Mouse (Mus musculus): Measurements from ENCODE around the gene Arhgef25. TPM values are rescaled to one million over a fixed set of nuclear protein-coding genes. Genes with fewer than 3 reads are reported as not detected.
"Not testable (repeated sequence)": the region's sequence is repeated elsewhere in the genome, so short reads cannot be mapped to it uniquely, and the experiment has no call there.

The Arhgef25 gene
- polyA plus RNA-seq, 1 experiment from 2014 or later = 19.6 TPM

DNA sequence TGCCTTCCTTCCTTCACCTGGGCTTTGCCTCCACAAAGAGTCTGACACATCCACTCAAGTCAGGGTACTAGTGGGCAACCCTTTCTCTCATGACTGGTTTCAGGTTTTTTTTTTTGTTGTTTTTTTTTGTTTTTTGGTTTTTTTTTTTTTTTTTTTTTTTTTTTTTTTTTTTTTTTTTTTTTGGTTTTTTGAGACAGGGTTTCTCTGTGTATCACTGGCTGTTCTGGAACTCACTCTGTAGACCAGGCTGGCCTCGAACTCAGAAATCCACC is 2.1 kb upstream of the Arhgef25 start:
- H3K4me2 ChIP-seq (ENCODE audit: low read length); DNase-seq; H3K27me3 ChIP-seq (ENCODE audit: control insufficient read depth, insufficient read depth, low read length); H3K9ac ChIP-seq (replicated peaks; ENCODE audit: low read length); H3K9me3 ChIP-seq (ENCODE audit: control insufficient read depth, low read length); ATAC-seq (ENCODE audit: low FRiP score, low TSS enrichment); H3K4me3 ChIP-seq (replicated peaks; ENCODE audit: low read depth, low read length); H3K27ac ChIP-seq (replicated peaks; ENCODE audit: low read depth, low read length): not testable (repeated sequence)
- Histone ChIP-seq H3K4me1 (ENCODE audit: control insufficient read depth, insufficient read depth, low read length) (peaks cover 45% of the 10 kb centered on the region), H3K36me3 (ENCODE audit: control insufficient read depth, insufficient read depth, low read length) (peaks cover 29% of the 10 kb centered on the region)
- 90% methylated on average over 1 of the region's 1 CpGs for WGBS

DNA sequence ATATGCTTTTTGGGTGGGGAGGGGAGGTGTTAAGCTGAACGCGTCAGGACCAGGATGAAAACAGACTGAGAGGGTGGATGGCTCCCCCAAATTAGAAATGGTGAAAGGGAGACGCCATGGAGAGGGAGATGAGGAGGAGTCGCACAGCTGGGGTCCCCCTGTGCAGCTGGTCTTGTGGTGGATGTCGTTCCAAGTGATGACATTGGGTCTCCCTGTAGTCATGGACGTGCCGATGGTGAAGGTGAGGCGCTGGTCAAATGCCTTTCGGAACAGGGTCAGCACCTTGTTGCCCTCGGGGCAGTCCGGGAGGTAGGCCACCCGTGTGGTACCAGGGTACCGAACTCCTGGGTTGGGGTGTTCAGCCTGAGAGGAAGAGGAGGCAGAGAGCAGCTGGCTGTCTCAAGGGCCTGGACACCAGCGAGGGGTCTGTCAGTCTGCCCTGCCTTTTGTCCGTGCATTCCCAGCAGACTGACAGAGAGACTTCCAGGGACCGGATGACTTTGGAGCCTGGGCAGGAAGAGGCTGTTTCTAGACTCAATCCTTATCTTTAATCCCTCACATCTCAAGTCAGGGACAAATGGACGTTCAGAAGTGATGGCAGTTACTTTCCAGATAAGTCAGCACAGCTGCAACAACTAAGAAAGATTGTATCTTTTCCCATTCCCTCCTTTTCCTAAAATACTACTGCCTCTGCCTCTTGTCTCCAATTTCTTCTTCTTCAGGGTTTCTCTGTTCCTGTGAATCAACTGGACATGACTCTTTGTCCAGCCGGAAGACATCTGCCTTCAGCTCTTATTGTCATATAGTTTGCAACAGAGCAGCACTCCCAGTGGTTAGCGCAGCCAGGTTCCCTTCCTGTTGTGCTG is 1.5 kb upstream of the Arhgef25 start:
- Histone ChIP-seq H3K4me3 (replicated peaks; ENCODE audit: low read depth, low read length) (no peak overlapping the region), H3K27me3 (ENCODE audit: control insufficient read depth, insufficient read depth, low read length) (no peaks in the 10 kb centered on the region), H3K9me3 (ENCODE audit: control insufficient read depth, low read length) (no peaks in the 10 kb centered on the region), H3K4me2 (ENCODE audit: low read length) (no peak overlapping the region), H3K27ac (replicated peaks; ENCODE audit: low read depth, low read length) (no peak overlapping the region), H3K4me1 (ENCODE audit: control insufficient read depth, insufficient read depth, low read length) (peaks cover 41% of the 10 kb centered on the region), H3K36me3 (ENCODE audit: control insufficient read depth, insufficient read depth, low read length) (peaks cover 29% of the 10 kb centered on the region), H3K9ac (replicated peaks; ENCODE audit: low read length) (no peak overlapping the region)
- no peak for DNase-seq
- WGBS = 75% methylated on average over 19 of the region's 19 CpGs
- ATAC-seq (ENCODE audit: low FRiP score, low TSS enrichment) = no peak

GRCm38 (mm10) chr10:127190398-127191190 is 711 bp upstream of the Arhgef25 start:
- no peak for DNase-seq
- peaks cover 29% of the 10 kb centered on the region for H3K36me3 ChIP-seq (ENCODE audit: control insufficient read depth, insufficient read depth, low read length)
- peak overlapping the region; percentile 98 for H3K4me2 ChIP-seq (ENCODE audit: low read length)
- 0 out of 2 replicates have a peak overlapping the region, but pooled peaks have one; percentile 26 for H3K27ac ChIP-seq (replicated peaks; ENCODE audit: low read depth, low read length)
- peaks cover 34% of the 10 kb centered on the region for H3K4me1 ChIP-seq (ENCODE audit: control insufficient read depth, insufficient read depth, low read length)
- no peak overlapping the region for H3K4me3 ChIP-seq (replicated peaks; ENCODE audit: low read depth, low read length)
- H3K9ac ChIP-seq (replicated peaks; ENCODE audit: low read length) = no peak overlapping the region
- ATAC-seq (ENCODE audit: low FRiP score, low TSS enrichment) = no peak
- H3K27me3 ChIP-seq (ENCODE audit: control insufficient read depth, insufficient read depth, low read length) = no peaks in the 10 kb centered on the region
- WGBS = 36% methylated on average over 14 of the region's 14 CpGs
- H3K9me3 ChIP-seq (ENCODE audit: control insufficient read depth, low read length) = no peaks in the 10 kb centered on the region

DNA sequence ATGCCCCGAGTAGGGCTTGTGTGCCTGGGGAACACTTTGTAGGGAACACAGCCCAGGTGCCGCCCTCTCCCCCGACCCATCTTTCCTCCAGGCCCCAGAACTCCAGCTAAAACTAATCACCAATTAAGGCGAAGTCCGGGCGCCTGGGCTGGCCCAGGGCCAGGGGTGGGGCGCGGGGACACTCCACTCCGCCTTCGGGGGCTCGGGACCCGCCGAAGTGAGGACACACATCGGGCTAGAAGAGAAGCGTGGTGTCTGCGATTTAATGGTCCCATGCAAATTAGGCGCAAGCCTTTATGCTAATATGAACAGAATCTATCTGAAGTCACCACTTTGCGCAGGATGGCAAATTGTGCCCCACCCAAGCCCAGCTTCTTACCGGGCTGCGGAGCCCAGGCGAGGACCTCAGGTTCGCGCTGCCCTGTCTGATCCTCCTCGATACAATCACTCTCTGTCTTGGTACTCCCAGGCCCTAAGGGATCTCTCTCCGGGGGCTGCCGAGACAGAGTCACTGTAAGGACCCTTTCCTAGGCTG is 700 bp downstream of the Arhgef25 start:
- ATAC-seq (ENCODE audit: low FRiP score, low TSS enrichment) (peak; percentile 5; the same call in 1 of the 2 replicates), DNase-seq (peak; percentile 58)
- peak overlapping the region; percentile 85 for H3K9ac ChIP-seq (replicated peaks; ENCODE audit: low read length)
- no peaks in the 10 kb centered on the region for H3K9me3 ChIP-seq (ENCODE audit: control insufficient read depth, low read length)
- H3K27ac ChIP-seq (replicated peaks; ENCODE audit: low read depth, low read length) = peak overlapping the region; percentile 74
- peaks cover 29% of the 10 kb centered on the region for H3K36me3 ChIP-seq (ENCODE audit: control insufficient read depth, insufficient read depth, low read length)
- peak overlapping the region; percentile 65 for H3K4me3 ChIP-seq (replicated peaks; ENCODE audit: low read depth, low read length)
- H3K4me1 ChIP-seq (ENCODE audit: control insufficient read depth, insufficient read depth, low read length) = peaks cover 25% of the 10 kb centered on the region
- peak overlapping the region; percentile 98 for H3K4me2 ChIP-seq (ENCODE audit: low read length)
- under 1% methylated on average over 26 of the region's 26 CpGs for WGBS
- H3K27me3 ChIP-seq (ENCODE audit: control insufficient read depth, insufficient read depth, low read length) = no peaks in the 10 kb centered on the region

DNA sequence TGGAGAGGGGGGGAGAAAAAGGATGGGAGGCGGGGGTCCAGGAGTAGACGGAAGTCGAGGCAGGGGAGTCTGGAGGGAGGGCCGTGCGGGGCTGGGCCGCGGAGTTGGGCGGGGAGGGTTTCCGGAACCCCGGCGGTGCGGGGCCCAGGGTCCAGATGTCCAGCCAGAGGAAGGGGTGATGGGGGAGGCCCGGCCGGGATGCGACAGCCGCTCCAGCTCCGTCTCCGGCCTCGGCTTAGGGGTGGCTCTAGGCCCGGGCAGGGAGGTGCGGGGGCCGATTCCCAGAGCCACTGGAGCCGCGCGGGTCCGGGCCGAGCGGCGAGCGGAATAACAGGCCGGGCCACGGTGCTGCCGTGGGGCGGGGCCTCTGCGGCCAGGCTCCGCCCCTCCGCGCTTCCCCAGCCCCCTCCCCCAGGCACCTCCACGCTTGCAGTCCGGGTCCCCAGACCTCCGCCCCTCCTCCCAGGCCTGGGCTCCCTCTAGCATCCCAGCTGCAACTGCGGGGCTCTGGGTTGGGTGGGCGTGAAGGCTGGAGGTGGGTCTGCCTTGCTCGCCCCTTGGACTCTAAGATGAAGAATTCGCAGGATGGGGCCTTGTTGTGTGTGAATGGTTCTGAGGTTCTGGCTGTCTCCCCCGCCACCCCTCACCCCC is 1.3 kb downstream of the Arhgef25 start:
- Histone ChIP-seq H3K9ac (replicated peaks; ENCODE audit: low read length) (peak overlapping the region; percentile 85), H3K27me3 (ENCODE audit: control insufficient read depth, insufficient read depth, low read length) (no peaks in the 10 kb centered on the region), H3K4me1 (ENCODE audit: control insufficient read depth, insufficient read depth, low read length) (peaks cover 28% of the 10 kb centered on the region), H3K4me2 (ENCODE audit: low read length) (peak overlapping the region; percentile 98), H3K36me3 (ENCODE audit: control insufficient read depth, insufficient read depth, low read length) (peaks cover 29% of the 10 kb centered on the region), H3K4me3 (replicated peaks; ENCODE audit: low read depth, low read length) (peak overlapping the region; percentile 65), H3K27ac (replicated peaks; ENCODE audit: low read depth, low read length) (peak overlapping the region; percentile 74), H3K9me3 (ENCODE audit: control insufficient read depth, low read length) (no peaks in the 10 kb centered on the region)
- DNase-seq (peak; percentile 86), ATAC-seq (ENCODE audit: low FRiP score, low TSS enrichment) (peak; percentile 87)
- WGBS = 0% methylated on average over 25 of the region's 46 CpGs

DNA sequence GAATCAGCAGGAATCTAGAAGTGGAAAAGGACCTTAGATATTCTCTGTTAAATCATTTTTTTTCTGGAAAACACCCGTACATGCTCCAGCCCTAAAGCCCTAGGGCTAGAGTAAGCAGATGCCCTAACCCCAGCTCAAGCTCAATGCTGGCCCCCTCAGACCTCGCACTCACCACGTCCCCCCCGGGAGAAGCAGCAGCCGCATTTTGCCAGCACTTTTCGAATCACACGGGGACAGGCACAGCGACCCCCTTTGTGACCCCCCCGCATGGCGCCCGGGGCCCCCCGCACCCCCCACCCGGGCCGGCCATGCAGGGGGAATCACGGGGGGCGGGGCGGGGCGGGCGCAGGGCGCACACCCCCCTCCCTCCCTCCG is 1.8 kb downstream of the Arhgef25 start:
- H3K36me3 ChIP-seq (ENCODE audit: control insufficient read depth, insufficient read depth, low read length) = peaks cover 24% of the 10 kb centered on the region
- H3K4me2 ChIP-seq (ENCODE audit: low read length) = peak overlapping the region; percentile 98
- no peaks in the 10 kb centered on the region for H3K9me3 ChIP-seq (ENCODE audit: control insufficient read depth, low read length)
- peaks cover 30% of the 10 kb centered on the region for H3K4me1 ChIP-seq (ENCODE audit: control insufficient read depth, insufficient read depth, low read length)
- 1% methylated on average over 21 of the region's 21 CpGs for WGBS
- peak overlapping the region; percentile 74 for H3K27ac ChIP-seq (replicated peaks; ENCODE audit: low read depth, low read length)
- DNase-seq (peak; percentile 41), ATAC-seq (ENCODE audit: low FRiP score, low TSS enrichment) (peak; percentile 3; the same call in 1 of the 2 replicates)
- H3K27me3 ChIP-seq (ENCODE audit: control insufficient read depth, insufficient read depth, low read length) = no peaks in the 10 kb centered on the region
- H3K9ac ChIP-seq (replicated peaks; ENCODE audit: low read length) = peak overlapping the region; percentile 85
- peak overlapping the region; percentile 65 for H3K4me3 ChIP-seq (replicated peaks; ENCODE audit: low read depth, low read length)

DNA sequence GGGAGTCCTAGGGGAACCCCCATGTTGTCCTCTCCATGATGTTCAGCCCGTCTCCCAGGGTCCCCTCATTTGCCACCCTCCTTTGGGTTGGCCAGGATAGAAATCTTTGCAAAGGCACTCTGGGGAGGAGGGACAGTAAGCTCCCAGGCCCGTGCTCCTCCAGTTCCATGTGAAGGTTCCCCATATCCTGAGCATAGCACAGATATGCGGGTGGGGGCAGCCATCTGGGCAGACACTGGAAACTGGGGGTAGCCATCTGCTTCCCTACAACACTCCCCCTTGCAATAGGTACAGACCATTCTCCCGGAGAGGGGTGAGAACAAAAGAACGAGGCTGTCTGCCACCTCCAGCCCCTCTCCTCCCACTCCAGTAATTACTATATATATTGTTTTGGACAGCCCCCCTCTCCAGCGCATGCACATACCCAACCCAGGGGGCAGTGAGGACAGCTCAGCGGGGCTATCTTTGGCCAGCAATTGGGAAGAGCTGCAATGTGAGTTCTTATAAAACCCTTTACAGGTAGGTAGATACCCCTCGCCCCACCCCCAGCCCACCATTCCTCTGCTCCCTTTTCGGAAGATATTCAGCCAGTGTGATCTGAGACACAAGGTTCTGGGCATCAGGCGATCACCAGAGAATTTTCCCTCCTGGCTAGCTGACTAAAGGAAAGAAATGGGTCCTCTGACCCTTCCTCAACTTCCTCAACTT is 2.4 kb downstream of the Arhgef25 start:
- Histone ChIP-seq H3K27ac (replicated peaks; ENCODE audit: low read depth, low read length) (peak overlapping the region; percentile 74; the same call in 1 of the 2 replicates), H3K4me3 (replicated peaks; ENCODE audit: low read depth, low read length) (peak overlapping the region; percentile 65), H3K4me1 (ENCODE audit: control insufficient read depth, insufficient read depth, low read length) (peaks cover 30% of the 10 kb centered on the region), H3K36me3 (ENCODE audit: control insufficient read depth, insufficient read depth, low read length) (peaks cover 18% of the 10 kb centered on the region), H3K9ac (replicated peaks; ENCODE audit: low read length) (peak overlapping the region; percentile 85), H3K9me3 (ENCODE audit: control insufficient read depth, low read length) (no peaks in the 10 kb centered on the region), H3K27me3 (ENCODE audit: control insufficient read depth, insufficient read depth, low read length) (no peaks in the 10 kb centered on the region), H3K4me2 (ENCODE audit: low read length) (peak overlapping the region; percentile 98)
- DNase-seq = no peak
- ATAC-seq (ENCODE audit: low FRiP score, low TSS enrichment) = no peak
- 40% methylated on average over 10 of the region's 10 CpGs for WGBS

DNA sequence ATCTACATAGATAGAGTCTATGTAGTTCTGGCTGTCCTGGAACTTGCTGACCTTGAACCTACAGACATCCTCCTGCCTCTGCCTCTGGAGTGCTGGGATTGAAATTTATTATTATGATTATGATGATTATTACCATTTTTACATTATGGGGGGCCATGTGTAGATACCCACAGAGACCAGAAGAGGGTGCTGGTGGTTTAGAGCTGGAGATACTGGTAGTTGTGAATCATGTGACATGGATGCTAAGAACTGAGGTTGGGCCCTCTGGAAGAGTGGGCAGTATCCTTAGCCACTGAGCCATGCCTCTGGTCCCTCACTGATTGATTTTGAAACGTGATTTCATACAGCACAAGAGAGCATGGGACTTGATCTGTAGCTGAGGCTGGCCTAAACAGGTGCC is 3.4 kb downstream of the Arhgef25 start:
- H3K36me3 ChIP-seq (ENCODE audit: control insufficient read depth, insufficient read depth, low read length) = peaks cover 10% of the 10 kb centered on the region
- WGBS = 93% methylated on average over 1 of the region's 1 CpGs
- no peak for ATAC-seq (ENCODE audit: low FRiP score, low TSS enrichment)
- H3K9me3 ChIP-seq (ENCODE audit: control insufficient read depth, low read length) = no peaks in the 10 kb centered on the region
- H3K9ac ChIP-seq (replicated peaks; ENCODE audit: low read length) = no peak overlapping the region
- no peaks in the 10 kb centered on the region for H3K27me3 ChIP-seq (ENCODE audit: control insufficient read depth, insufficient read depth, low read length)
- no peak for DNase-seq
- no peak overlapping the region for H3K4me2 ChIP-seq (ENCODE audit: low read length)
- H3K4me1 ChIP-seq (ENCODE audit: control insufficient read depth, insufficient read depth, low read length) = peaks cover 30% of the 10 kb centered on the region
- H3K4me3 ChIP-seq (replicated peaks; ENCODE audit: low read depth, low read length) = no peak overlapping the region
- H3K27ac ChIP-seq (replicated peaks; ENCODE audit: low read depth, low read length) = no peak overlapping the region

All from midbrain, embryonic 14.5 days (tissue).